Mouse (Mus musculus) forebrain, embryonic 13.5 days (tissue): ENCODE data around the gene Mcoln3. TPM values are rescaled to one million over a fixed set of nuclear protein-coding genes. Genes with fewer than 3 reads are reported as not detected.

Experiments used
- ATAC-seq: fragments of 200-750 bp; cut with Nextera tagmentation; 2 replicates; pipeline ENCODE4 v1.8.0; 2017
- H3K27ac ChIP-seq: fragments of 300-500 bp; sonication (generic); 2 replicates; pipeline ENCODE4 v1.5.1; 2015; ENCODE audit warnings: inconsistent platforms, mild to moderate bottlenecking, moderate library complexity
- H3K27me3 ChIP-seq: fragments of 300-500 bp; sonication (generic); 2 replicates; pipeline ENCODE4 v1.6.1; 2015; ENCODE audit warnings: mild to moderate bottlenecking, inconsistent platforms
- H3K36me3 ChIP-seq: fragments of 300-500 bp; sonication (generic); 2 replicates; pipeline ENCODE4 v1.6.1; 2015; ENCODE audit warnings: mild to moderate bottlenecking, inconsistent platforms; ENCODE audit not compliant: poor library complexity, severe bottlenecking
- H3K4me1 ChIP-seq: fragments of 300-500 bp; sonication (generic); 2 replicates; pipeline ENCODE4 v1.6.1; 2015; ENCODE audit warnings: inconsistent platforms
- H3K4me2 ChIP-seq: fragments of 300-500 bp; sonication (generic); 2 replicates; pipeline ENCODE4 v1.6.1; 2015; ENCODE audit warnings: inconsistent platforms, mild to moderate bottlenecking, moderate library complexity
- H3K4me3 ChIP-seq: fragments of 300-500 bp; sonication (generic); 2 replicates; pipeline ENCODE4 v1.5.1; 2015; ENCODE audit warnings: mild to moderate bottlenecking, inconsistent platforms
- H3K9ac ChIP-seq: fragments of 300-500 bp; sonication (generic); 2 replicates; pipeline ENCODE4 v1.6.1; 2015; ENCODE audit warnings: mild to moderate bottlenecking, inconsistent platforms
- H3K9me3 ChIP-seq: fragments of 300-500 bp; sonication (generic); replicated peaks from 2 replicates; pipeline ENCODE4 v1.6.1; 2016; ENCODE audit warnings: inconsistent platforms
- WGBS: fragments of 180-500 bp; shearing (Covaris S2); methylation state at CpG from one replicate; pipeline ENCODE4 v1.1.7; 2015; 5-methylcytosine and 5-hydroxymethylcytosine counted together
- polyA plus RNA-seq: library from polyadenylated mRNA; unstranded; fragments of >200 nt; fragmentation: Nextera tagmentation; extraction: Ambion mirVana; gene quantifications from 2 replicates; pipeline ENCODE4 v1.2.1, GENCODE M21; 2015

Mcoln3 gene
- polyA plus RNA-seq, 1 experiment from 2014 or later = 0.59 TPM

- ATAC-seq = no peak
- H3K9me3 ChIP-seq = no peaks in the 10 kb centered on the region
- peaks cover 12% of the 10 kb centered on the region for H3K4me1 ChIP-seq
- no peak overlapping the region for H3K9ac ChIP-seq
- WGBS = 51% methylated on average over 12 of the region's 12 CpGs
- peaks cover 34% of the 10 kb centered on the region for H3K27me3 ChIP-seq
- H3K36me3 ChIP-seq = no peaks in the 10 kb centered on the region
- no peak overlapping the region for H3K4me3 ChIP-seq
- no peak overlapping the region for H3K4me2 ChIP-seq
- no peak overlapping the region for H3K27ac ChIP-seq
Measured at GRCm38 (mm10) chr3:146153862-146154611, 36.8 kb downstream of the Mcoln3 start.

- H3K27ac ChIP-seq = no peak overlapping the region
- H3K9ac ChIP-seq = no peak overlapping the region
- no peak for ATAC-seq
- no peak overlapping the region for H3K4me2 ChIP-seq
- no peaks in the 10 kb centered on the region for H3K36me3 ChIP-seq
- WGBS = 84% methylated on average over 13 of the region's 13 CpGs
- no peaks in the 10 kb centered on the region for H3K4me1 ChIP-seq
- peaks cover 17% of the 10 kb centered on the region for H3K27me3 ChIP-seq
- H3K9me3 ChIP-seq = no peaks in the 10 kb centered on the region
- no peak overlapping the region for H3K4me3 ChIP-seq
Measured at GRCm38 (mm10) chr3:146155628-146156576, 38.7 kb downstream of the Mcoln3 start.

- Histone ChIP-seq H3K9ac (no peak overlapping the region), H3K4me1 (no peaks in the 10 kb centered on the region), H3K4me3 (no peak overlapping the region), H3K36me3 (no peaks in the 10 kb centered on the region), H3K27ac (no peak overlapping the region), H3K4me2 (no peak overlapping the region), H3K27me3 (peaks cover 8% of the 10 kb centered on the region; the same call in 1 of the 2 replicates), H3K9me3 (no peaks in the 10 kb centered on the region)
- 92% methylated on average over 2 of the region's 2 CpGs for WGBS
- ATAC-seq = no peak
Measured at GRCm38 (mm10) chr3:146156811-146157210, 39.6 kb downstream of the Mcoln3 start.

- Histone ChIP-seq H3K27ac (no peak overlapping the region), H3K9me3 (no peaks in the 10 kb centered on the region), H3K36me3 (no peaks in the 10 kb centered on the region), H3K27me3 (peaks cover under 1% of the 10 kb centered on the region; the same call in 1 of the 2 replicates), H3K4me3 (no peak overlapping the region), H3K4me2 (no peak overlapping the region), H3K9ac (no peak overlapping the region), H3K4me1 (no peaks in the 10 kb centered on the region)
- 77% methylated on average over 4 of the region's 4 CpGs for WGBS
- no peak for ATAC-seq
Measured at GRCm38 (mm10) chr3:146158039-146158438, 40.8 kb downstream of the Mcoln3 start.

- 86% methylated on average over 2 of the region's 2 CpGs for WGBS
- no peaks in the 10 kb centered on the region for H3K36me3 ChIP-seq
- no peak for ATAC-seq
Measured at GRCm38 (mm10) chr3:146159360-146159759, 42.1 kb downstream of the Mcoln3 start.

GRCm38 (mm10) chr3:146162197-146162596 is 44.9 kb downstream of the Mcoln3 start:
- Histone ChIP-seq H3K36me3 (no peaks in the 10 kb centered on the region), H3K9me3 (no peaks in the 10 kb centered on the region), H3K9ac (no peak overlapping the region), H3K4me2 (no peak overlapping the region), H3K4me3 (no peak overlapping the region), H3K27ac (no peak overlapping the region), H3K4me1 (no peaks in the 10 kb centered on the region), H3K27me3 (no peaks in the 10 kb centered on the region)
- no peak for ATAC-seq
- 77% methylated on average over 4 of the region's 4 CpGs for WGBS

More at GRCm38 (mm10) chr3:146159360-146159759, 42.1 kb downstream of the Mcoln3 start:
- Histone ChIP-seq H3K27me3 (no peaks in the 10 kb centered on the region), H3K27ac (no peak overlapping the region), H3K4me3 (no peak overlapping the region), H3K9me3 (no peaks in the 10 kb centered on the region), H3K9ac (no peak overlapping the region), H3K4me1 (no peaks in the 10 kb centered on the region), H3K4me2 (no peak overlapping the region)

- ATAC-seq = no peak
- 91% methylated on average over 4 of the region's 4 CpGs for WGBS
- Histone ChIP-seq H3K36me3 (no peaks in the 10 kb centered on the region), H3K9me3 (no peaks in the 10 kb centered on the region), H3K4me2 (no peak overlapping the region), H3K4me3 (no peak overlapping the region), H3K27ac (no peak overlapping the region), H3K4me1 (no peaks in the 10 kb centered on the region), H3K9ac (no peak overlapping the region), H3K27me3 (no peaks in the 10 kb centered on the region)
Measured at GRCm38 (mm10) chr3:146169356-146169755, 52.1 kb downstream of the Mcoln3 start.

GRCm38 (mm10) chr3:146173030-146173429 is 55.8 kb downstream of the Mcoln3 start:
- Histone ChIP-seq H3K36me3 (no peaks in the 10 kb centered on the region), H3K4me2 (no peak overlapping the region), H3K27ac (no peak overlapping the region), H3K9ac (no peak overlapping the region), H3K4me3 (no peak overlapping the region), H3K27me3 (no peaks in the 10 kb centered on the region), H3K9me3 (no peaks in the 10 kb centered on the region), H3K4me1 (no peaks in the 10 kb centered on the region)
- no peak for ATAC-seq
- 78% methylated on average over 5 of the region's 5 CpGs for WGBS

GRCm38 (mm10) chr3:146174215-146174614 is 57.0 kb downstream of the Mcoln3 start:
- Histone ChIP-seq H3K9ac (no peak overlapping the region), H3K4me1 (no peaks in the 10 kb centered on the region), H3K4me2 (no peak overlapping the region), H3K27ac (no peak overlapping the region), H3K36me3 (no peaks in the 10 kb centered on the region), H3K4me3 (no peak overlapping the region), H3K27me3 (no peaks in the 10 kb centered on the region), H3K9me3 (no peaks in the 10 kb centered on the region)
- ATAC-seq = no peak
- WGBS = 90% methylated on average over 9 of the region's 9 CpGs

GRCm38 (mm10) chr3:146177295-146177694 is 60.0 kb downstream of the Mcoln3 start:
- H3K9me3 ChIP-seq = no peaks in the 10 kb centered on the region
- no peak overlapping the region for H3K27ac ChIP-seq
- H3K4me2 ChIP-seq = no peak overlapping the region; the same call in 1 of the 2 replicates
- no peak for ATAC-seq
- H3K4me1 ChIP-seq = no peaks in the 10 kb centered on the region
- no peak overlapping the region for H3K9ac ChIP-seq
- 87% methylated on average over 7 of the region's 7 CpGs for WGBS
- H3K27me3 ChIP-seq = no peaks in the 10 kb centered on the region
- H3K36me3 ChIP-seq = no peaks in the 10 kb centered on the region
- no peak overlapping the region for H3K4me3 ChIP-seq

- H3K4me1 ChIP-seq = no peaks in the 10 kb centered on the region
- H3K27ac ChIP-seq = 0 out of 2 replicates have a peak overlapping the region, but pooled peaks have one; percentile 11
- peak; percentile 88 for ATAC-seq
- H3K4me3 ChIP-seq = peak overlapping the region; percentile 28
- no peaks in the 10 kb centered on the region for H3K9me3 ChIP-seq
- H3K9ac ChIP-seq = peak overlapping the region; percentile 59
- no peaks in the 10 kb centered on the region for H3K36me3 ChIP-seq
- no peaks in the 10 kb centered on the region for H3K27me3 ChIP-seq
- peak overlapping the region; percentile 56 for H3K4me2 ChIP-seq
- WGBS = 6% methylated on average over 16 of the region's 16 CpGs
Measured at GRCm38 (mm10) chr3:146177748-146178582, 60.7 kb downstream of the Mcoln3 start.
